Mouse (Mus musculus) kidney, adult 9 months (tissue): ENCODE data around the gene Ocel1.
A peak's percentile ranks its signal among the peaks of the same experiment; 100 is the strongest.

Experiments
- DNase-seq: peaks from one replicate; pipeline ENCODE4 v3.0.0; 2022

The Ocel1 gene

DNA sequence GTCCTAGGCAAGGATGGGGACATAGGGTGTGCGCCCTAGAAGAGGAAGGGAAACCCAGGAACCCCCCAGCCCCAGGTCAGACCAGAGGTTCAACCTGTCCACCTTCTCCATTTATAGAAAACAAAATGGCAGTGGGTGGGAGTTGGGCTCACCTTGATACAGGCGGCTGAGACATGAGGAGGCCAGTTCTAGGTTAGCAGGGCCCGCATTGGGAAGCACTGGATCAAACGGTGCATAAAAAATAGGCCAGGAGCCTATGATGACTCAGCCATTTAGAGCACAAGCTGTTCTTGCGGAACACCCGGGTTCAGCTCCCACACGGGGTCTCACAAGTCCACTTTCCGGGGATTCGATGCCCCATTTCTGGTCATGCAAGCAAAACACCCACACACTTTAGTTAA, 33.9 kb downstream of the Ocel1 start:
- DNase-seq: peak; percentile 74

DNA sequence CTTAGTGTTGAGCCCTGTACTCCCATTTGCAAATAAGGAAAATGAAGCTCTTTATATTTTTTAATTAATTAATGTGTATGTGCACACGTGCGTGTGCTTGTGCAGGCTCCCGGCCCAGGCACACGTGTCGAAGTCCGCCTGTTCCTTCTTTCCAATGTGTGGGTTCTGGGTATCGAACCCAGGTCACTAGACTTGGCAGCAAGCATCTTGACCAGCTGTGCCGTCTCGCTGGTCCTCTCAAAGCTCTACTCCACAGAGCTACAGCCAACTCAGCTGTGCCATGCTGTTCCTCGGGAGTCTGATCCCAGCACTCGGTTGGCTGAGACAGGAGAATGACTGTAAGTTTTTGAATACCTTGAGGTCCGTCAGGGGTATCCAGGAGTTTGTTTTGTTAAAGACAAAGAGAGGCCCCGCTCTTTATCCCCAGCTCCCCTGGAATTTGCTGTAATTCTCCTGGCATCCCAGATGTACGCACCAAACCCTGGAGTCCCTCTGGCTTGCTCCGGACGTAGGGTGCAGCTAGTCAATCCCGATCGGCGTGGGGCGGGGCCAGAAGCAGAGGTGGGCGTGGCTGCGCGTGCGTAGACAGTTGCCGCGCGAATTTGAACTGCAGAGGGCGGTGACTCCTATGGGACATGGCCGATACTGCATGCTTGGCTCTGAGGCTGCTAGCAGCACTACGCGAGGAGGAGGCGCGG, 34.5 kb downstream of the Ocel1 start, which contains the start of gene Ankle1:
TSS of gene Ankle1 (plus strand) at position 610 of the 698 bp plus-strand sequence.
- peak; percentile 98 for DNase-seq

DNA sequence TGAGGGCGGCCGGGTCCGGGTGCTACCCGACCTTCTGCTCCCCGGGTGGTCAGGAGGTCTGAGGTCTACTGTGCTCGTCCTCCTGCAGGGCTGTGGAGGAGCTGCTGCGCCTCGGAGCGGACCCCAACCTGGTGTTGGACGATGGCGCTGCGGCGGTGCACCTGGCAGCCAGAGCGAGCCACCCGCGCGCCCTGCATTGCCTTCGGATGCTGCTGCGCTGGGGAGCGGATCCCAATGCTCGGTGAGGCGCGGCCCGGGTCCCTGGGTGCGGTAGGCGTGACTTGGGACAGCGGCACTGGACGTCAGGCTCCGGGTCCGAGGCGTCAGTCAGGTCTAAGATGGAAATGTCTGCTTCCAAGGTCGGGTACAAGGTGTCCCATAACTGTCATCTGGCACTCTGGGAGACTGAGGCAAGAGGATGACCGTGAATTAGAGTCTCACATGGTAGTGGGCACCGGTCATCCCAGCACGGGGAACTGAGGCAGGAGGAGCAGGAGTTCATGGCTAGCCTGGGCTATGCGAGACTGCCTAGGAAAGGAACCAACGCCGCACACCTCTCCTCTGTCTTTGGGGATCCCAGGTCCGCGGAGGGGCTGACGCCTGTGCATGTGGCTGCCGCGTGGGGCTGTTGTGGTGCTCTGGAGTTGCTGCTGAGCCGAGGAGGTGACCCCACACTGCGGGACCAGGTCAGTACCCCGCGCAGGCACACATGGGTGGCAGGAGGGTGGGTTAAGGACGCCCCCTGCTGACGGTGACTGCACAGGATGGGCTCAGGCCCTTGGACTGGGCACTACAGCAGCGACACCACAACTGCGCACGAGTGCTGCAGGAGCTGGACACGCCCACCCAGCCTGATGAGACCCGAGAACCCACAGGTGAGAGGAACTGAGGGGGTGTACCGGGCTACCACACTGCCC, 35.3 kb downstream of the Ocel1 start:
- peak; percentile 80 for DNase-seq

DNA sequence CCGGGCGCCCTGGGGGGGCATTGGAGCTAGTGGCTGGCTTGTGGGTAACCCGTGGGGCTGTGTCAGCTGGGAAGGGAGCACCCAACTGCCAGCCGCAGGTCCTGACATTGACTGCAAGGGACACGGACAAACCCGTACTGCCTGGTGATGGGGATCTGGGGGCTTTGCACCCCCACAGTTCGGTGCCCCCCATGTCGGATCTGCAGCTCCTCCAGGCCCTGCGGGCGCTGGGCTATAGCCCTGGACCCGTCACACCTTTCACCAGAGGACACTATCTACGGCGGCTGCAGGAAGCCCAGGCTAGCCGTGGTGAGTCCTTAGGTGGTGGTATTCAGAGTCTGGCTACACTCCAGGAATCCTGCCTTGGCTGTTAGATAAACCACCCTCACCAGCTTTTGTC, 36.3 kb downstream of the Ocel1 start:
- DNase-seq: no peak

DNA sequence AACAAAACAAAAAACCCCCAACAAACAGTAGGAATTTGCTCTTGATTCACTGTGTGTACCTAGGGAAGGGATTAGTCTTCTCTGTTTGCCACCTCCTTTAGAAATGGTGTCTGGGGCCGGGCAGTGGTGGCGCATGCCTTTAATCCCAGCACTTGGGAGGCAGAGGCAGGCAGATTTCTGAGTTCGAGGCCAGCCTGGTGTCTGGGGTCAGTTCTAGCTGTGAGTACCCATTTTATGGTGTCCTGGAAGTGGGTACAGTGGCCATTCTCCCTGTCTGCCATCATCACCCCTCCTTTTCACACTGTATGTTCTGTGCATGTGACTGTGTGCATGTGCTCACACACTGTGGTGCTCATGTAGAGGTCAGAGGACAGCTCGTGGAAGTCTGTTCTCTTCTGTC, 37.1 kb downstream of the Ocel1 start:
- no peak for DNase-seq

DNA sequence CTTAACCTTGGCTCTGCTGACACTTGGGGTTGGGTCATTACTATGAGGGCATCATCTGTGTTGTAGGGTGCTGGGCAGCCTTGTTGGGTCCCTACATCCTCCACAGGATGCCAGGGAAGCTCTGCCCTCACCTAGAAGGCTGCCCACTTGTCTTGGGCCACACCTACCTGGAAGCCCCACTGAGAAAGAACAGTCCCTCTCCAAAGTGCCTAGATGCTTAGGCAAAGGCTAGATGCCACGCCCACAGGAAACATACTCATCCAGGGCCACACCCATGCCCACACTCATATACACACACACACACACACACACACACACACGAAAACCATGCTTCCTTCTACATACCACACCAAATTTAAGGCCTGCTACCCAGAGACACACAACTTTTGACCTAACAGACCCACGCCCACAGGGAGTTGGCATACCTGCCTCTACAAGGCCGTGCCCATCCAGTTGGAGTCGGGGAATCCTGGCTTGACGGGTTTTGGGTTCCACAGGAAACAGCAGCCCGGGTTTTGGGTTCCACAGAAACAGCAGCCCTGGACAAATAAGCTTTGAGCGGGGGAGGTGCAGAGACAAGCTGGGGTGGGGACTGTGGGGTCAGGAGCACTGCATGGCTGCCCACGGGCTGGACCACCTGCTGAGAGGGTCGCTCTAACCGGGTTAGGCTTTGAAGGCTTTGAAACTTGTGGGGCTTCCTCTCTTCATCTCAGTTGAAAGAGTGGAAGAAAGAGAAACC, 40.6 kb downstream of the Ocel1 start:
- DNase-seq: no peak

DNA sequence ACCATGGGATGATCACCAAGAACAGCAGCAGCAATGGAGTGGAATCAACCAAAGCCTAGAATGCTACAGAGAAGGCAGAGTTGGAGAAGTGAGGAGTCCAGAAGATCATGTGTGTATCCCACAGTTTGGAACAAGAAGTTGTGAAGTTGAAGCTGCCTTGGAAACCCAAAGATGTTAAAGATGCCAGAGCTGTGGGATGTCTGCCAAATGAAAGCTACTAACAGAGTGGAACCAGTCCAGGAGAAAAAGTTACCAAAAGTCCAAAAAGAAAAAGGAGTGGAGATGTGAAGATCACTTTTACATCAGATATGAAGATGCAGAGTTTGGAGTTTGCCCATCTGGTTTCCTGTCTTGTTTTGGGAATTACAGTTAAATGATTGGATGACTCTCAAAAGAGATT, 51.0 kb downstream of the Ocel1 start:
- no peak for DNase-seq
